Mouse (Mus musculus) liver, postnatal 0 days (tissue): ENCODE data around the gene Gtf2b.

Source experiments
- CTCF ChIP-seq: sonication (generic); IDR thresholded peaks from 2 replicates; pipeline ENCODE4 v1.5.1; 2016; ENCODE audit warnings: antibody characterized with exemption, low read depth
- EP300 ChIP-seq: IDR thresholded peaks from 2 replicates; pipeline ENCODE4 v1.6.1; 2016; ENCODE audit warnings: antibody characterized with exemption, low read depth, mild to moderate bottlenecking

- TF ChIP-seq CTCF (no peak), EP300 (no peak)
Measured at GRCm38 (mm10) chr3:142734291-142734690, 30.6 kb upstream of the Gtf2b start.
